Mouse (Mus musculus): ENCODE measurements around the gene Ash1l.

The Ash1l gene

GRCm38 (mm10) chr3:89091811-89092508, 141.5 kb downstream of the Ash1l start:
- DNase-seq (ENCODE audit: low read depth, low spot score) = no peak

- no peak for DNase-seq (ENCODE audit: low read depth, low spot score)
These were observed 142.2 kb downstream of the Ash1l start for GRCm38 (mm10) chr3:89092509-89093090.

- DNase-seq (ENCODE audit: low read depth, low spot score) = peak; percentile 66
These were observed 142.8 kb downstream of the Ash1l start, which contains the start of gene Rusc1 for GRCm38 (mm10) chr3:89093175-89093574. TSS of gene Rusc1 (minus strand) at chr3:89093311.

GRCm38 (mm10) chr3:89094021-89094420, 143.6 kb downstream of the Ash1l start:
- no peak for DNase-seq (ENCODE audit: low read depth, low spot score)

- no peak for DNase-seq (ENCODE audit: low read depth, low spot score)
These were observed 150.4 kb downstream of the Ash1l start, which contains the start of gene Gm43738 for GRCm38 (mm10) chr3:89100811-89101210. TSS of gene Gm43738 (minus strand) at chr3:89101099.

- DNase-seq (ENCODE audit: low read depth, low spot score) = no peak
These were observed 151.0 kb downstream of the Ash1l start for GRCm38 (mm10) chr3:89101459-89101811.

- peak; percentile 98 for DNase-seq (ENCODE audit: low read depth, low spot score)
These were observed 151.5 kb downstream of the Ash1l start, which contains the start of gene Fdps for GRCm38 (mm10) chr3:89101812-89102494. TSS of gene Fdps (minus strand) at chr3:89101959.

- no peak for DNase-seq (ENCODE audit: low read depth, low spot score)
These were observed 152.3 kb downstream of the Ash1l start for GRCm38 (mm10) chr3:89102495-89103290.

- DNase-seq (ENCODE audit: low read depth, low spot score) = no peak
These were observed 152.8 kb downstream of the Ash1l start for GRCm38 (mm10) chr3:89103291-89103595.

- DNase-seq (ENCODE audit: low read depth, low spot score) = no peak
These were observed 156.5 kb downstream of the Ash1l start for GRCm38 (mm10) chr3:89106881-89107280.

- no peak for DNase-seq (ENCODE audit: low read depth, low spot score)
These were observed 157.1 kb downstream of the Ash1l start for GRCm38 (mm10) chr3:89107545-89107944.

- no peak for DNase-seq (ENCODE audit: low read depth, low spot score)
These were observed 157.7 kb downstream of the Ash1l start for GRCm38 (mm10) chr3:89108146-89108545.

- DNase-seq (ENCODE audit: low read depth, low spot score) = no peak
These were observed 162.6 kb downstream of the Ash1l start for GRCm38 (mm10) chr3:89113058-89113457.

- no peak for DNase-seq (ENCODE audit: low read depth, low spot score)
These were observed 165.1 kb downstream of the Ash1l start for GRCm38 (mm10) chr3:89115522-89115921.

- DNase-seq (ENCODE audit: low read depth, low spot score) = no peak
These were observed 172.9 kb downstream of the Ash1l start for GRCm38 (mm10) chr3:89123313-89123712.

- DNase-seq (ENCODE audit: low read depth, low spot score) = no peak
These were observed 173.8 kb downstream of the Ash1l start for GRCm38 (mm10) chr3:89124241-89124640.

GRCm38 (mm10) chr3:89125981-89126380, 175.6 kb downstream of the Ash1l start:
- DNase-seq (ENCODE audit: low read depth, low spot score) = no peak

All from embryo, embryonic 11.5 days (tissue).